Mouse (Mus musculus): Measurements from ENCODE around the gene Gm5157.
"Not testable (repeated sequence)": the region's sequence is repeated elsewhere in the genome, so short reads cannot be mapped to it uniquely, and the experiment has no call there.

Gene Gm5157

DNA sequence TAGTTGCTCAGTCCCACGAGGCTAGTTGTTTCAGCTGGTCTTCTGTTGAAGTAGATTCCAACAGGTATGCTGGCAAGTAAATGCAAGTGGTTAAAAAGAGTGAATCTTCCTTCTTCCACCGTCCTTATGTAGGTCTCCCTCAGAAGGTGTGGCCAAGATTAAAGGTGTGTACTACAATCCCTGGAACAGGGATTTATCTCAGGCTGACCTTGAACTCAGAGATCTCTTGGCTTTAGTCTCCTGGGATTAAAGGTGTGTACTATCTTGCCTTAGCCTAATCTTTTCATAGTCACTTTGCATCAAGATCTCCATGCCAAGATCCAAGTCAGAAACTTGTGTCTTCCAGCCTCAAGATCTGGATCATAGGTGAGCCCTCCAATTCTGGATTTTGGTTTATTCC, at the start of gene Gm5157:
Gene Gm5157, minus strand, starts transcription at position 101 of the 400 bp plus-strand sequence.
- not testable (repeated sequence) for DNase-seq (ENCODE audit: low spot score in 2 of 2)

DNA sequence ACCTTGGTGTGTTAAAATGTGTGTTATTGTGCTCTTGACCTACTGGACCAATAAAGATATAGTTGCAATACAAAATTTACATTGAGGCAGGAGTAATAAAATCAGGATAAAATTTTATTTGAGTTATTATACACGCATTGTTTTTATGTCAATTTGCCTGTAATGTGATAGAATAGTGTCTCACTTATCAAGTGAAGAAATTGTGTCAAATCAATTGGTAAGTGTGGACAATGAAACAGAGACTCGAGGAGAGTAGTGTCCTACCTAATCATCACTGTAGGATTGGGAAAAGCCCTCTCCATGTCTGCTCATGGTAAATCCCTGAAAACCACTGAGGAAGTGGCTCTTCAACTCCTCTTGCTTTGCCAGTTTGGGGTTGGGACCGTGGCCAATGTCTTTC, 28.3 kb downstream of the Gm5157 start, which contains the start of gene Vmn1r123:
Gene Vmn1r123, plus strand, starts transcription at position 301 of the 400 bp plus-strand sequence.
- not testable (repeated sequence) for DNase-seq (ENCODE audit: low spot score in 2 of 2)
